Mouse (Mus musculus) monocyte, adult 5-6 weeks (primary cell): ENCODE data around the gene Fbxo9. TPM values are rescaled to one million over a fixed set of nuclear protein-coding genes. Genes with fewer than 3 reads are reported as not detected.
"Not testable (repeated sequence)": the region's sequence is repeated elsewhere in the genome, so short reads cannot be mapped to it uniquely, and the experiment has no call there.

Experiments
- ATAC-seq: fragments of 153-309, 156-312 bp; replicated peaks from 2 replicates; pipeline ENCODE4 v1.8.0; 2017; ENCODE audit warnings: mild to moderate bottlenecking; ENCODE audit not compliant: low TSS enrichment, insufficient number of reproducible peaks, severe bottlenecking, poor library complexity, low FRiP score
- total RNA-seq: library from RNA; stranded (forward); fragments of 200-1000, 200-491, 200-594 nt; gene quantifications from 3 replicates; pipeline ENCODE4 v1.2.3, GENCODE M21; 2017

The Fbxo9 gene
- total RNA-seq, 1 experiment from 2014 or later = 68.7 TPM

DNA sequence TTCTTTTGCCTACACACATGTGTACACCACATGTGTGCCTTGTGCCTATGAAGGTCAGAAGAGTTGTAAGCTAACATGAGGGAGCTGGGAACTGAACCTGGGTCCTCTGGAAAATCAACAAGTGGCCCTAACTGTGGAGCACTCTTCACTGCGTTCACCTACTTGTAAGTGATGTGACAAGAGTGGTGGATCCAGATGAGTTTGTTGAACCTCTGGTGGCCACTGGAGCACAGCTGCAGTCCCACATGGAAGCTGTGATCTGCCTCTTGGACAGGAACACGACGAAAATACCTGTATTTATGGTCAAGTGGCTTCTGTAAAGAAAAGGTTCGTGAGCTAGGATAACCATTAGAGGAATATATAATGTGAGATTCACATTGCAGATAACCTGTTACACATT, 24.5 kb downstream of the Fbxo9 start:
- no peak for ATAC-seq

GRCm38 (mm10) chr9:78081835-78082234, 27.0 kb downstream of the Fbxo9 start:
- no peak for ATAC-seq

DNA sequence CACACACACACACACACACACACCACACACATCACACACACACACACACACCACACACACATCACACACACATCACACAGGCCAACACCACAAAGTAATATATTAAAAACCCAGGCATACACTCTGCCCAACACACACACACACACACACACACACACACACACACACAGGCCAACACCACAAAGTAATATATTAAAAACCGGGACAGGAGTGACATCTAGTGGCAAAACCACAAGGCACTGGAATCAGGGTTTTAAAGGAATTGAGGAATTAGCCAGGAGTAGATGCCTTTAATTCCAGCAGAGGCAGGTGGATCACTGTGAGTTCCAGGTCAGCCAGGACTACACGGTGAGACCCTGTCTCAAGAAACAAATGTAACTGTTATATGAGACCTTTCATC, 30.6 kb downstream of the Fbxo9 start:
- no peak for ATAC-seq

DNA sequence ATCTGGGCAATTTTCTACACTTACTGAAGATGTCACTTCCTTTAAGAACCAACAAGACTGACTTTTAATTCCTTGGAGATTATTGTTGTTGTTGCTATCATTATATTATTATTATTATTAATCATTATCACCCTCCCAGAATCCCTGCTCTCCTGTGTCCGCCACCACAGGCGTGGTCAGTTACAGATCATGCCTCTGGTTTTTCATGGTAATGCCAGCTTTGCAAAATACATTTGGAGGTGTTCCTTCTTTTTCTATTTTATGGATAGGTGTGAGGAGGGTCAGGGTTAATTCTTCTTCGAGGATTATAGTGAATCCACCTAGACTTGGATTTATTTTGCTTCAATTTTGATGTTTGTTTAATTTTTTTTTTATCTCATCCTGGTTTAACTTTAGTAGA, 33.6 kb downstream of the Fbxo9 start:
- no peak for ATAC-seq

GRCm38 (mm10) chr9:78073713-78074340, 35.0 kb downstream of the Fbxo9 start:
- ATAC-seq = no peak

DNA sequence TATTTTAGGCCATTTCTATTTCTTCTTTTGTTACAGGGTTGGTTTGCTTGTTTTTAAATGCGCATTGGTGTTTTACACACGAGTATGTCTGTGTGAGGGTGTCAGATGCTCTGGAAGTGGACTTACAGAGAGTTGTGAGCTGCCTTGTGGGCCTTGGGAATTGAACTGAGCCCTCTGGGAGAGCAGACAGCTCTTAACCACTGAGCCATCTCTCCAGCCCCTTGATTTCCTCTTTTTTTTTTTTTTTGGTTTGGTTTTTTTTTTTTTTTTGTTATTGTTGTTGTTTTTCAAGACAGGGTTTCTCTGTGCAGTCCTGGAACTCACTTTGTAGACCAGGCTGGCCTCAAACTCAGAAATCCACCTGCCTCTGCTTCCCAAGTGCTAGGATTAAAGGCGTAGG, 35.6 kb downstream of the Fbxo9 start:
- ATAC-seq = not testable (repeated sequence)

- ATAC-seq = no peak
Observed at GRCm38 (mm10) chr9:78071626-78072025, 37.2 kb downstream of the Fbxo9 start.

DNA sequence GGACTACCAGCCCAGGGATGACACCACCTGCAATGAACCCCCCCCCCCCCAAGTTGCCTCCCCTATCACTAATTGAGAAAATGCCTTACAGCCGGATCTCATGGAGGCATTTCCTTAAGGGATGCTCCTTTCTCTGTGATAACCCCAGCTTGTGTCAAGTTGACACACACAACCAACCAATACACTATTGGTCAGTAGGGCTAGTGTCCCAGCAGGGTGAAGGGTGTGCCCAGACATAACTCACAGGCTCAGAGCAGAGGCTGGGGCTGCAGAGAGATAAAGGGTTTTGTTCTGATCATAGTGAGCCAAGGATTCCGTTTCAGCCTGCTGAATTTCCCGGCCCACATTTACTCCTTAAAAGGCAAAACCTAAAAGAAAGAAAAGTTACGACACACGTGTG, 38.4 kb downstream of the Fbxo9 start:
- no peak for ATAC-seq

DNA sequence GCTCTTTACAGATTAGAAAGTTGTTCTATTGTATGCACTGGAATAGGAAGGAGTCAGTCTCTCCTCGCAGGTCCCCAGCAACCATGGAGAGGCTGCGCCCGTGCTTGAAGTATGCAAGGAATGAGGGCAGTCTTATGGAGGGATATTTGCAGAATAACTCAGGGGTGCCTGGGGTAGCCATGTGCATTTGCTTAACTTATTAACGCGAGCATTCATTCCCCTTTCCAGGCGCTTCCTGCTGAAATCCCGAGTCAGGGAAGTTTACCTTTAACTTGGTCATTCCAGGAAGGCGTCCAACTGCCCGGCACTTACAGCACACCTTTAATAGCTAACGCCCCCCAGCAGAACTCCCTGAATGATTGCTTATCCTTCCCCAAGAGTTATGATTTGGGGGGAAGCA, 44.7 kb downstream of the Fbxo9 start:
- no peak for ATAC-seq

- no peak for ATAC-seq
Observed at GRCm38 (mm10) chr9:78062392-78062791, 46.5 kb downstream of the Fbxo9 start.

- no peak for ATAC-seq
Observed at GRCm38 (mm10) chr9:78059525-78060120, 49.2 kb downstream of the Fbxo9 start.

- ATAC-seq = no peak
Observed at GRCm38 (mm10) chr9:78054298-78054697, 54.6 kb downstream of the Fbxo9 start.

- no peak for ATAC-seq
Observed at GRCm38 (mm10) chr9:78053821-78054220, 55.0 kb downstream of the Fbxo9 start.

DNA sequence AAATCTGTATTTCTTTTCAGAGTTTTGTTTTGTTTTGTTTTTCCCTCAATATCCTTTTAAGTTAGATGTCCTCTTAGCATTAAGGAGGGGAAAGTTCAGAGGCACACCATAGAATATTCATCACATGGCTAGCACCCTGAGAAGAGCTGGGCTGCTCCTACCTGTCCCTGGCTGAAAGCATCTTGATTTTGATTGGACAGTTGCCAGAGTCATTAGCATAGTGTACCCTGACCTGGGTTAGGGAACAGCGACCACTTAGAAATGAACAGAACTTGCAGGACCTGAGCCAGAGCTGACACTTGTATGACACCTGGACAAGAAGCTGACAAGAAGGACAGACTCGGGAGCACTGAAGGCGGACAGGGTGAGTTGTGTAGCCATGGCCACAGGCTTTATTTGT, 57.2 kb downstream of the Fbxo9 start, which contains the start of gene Gcm1:
Gene Gcm1, plus strand, starts transcription at position 248 of the 400 bp plus-strand sequence.
- no peak for ATAC-seq

DNA sequence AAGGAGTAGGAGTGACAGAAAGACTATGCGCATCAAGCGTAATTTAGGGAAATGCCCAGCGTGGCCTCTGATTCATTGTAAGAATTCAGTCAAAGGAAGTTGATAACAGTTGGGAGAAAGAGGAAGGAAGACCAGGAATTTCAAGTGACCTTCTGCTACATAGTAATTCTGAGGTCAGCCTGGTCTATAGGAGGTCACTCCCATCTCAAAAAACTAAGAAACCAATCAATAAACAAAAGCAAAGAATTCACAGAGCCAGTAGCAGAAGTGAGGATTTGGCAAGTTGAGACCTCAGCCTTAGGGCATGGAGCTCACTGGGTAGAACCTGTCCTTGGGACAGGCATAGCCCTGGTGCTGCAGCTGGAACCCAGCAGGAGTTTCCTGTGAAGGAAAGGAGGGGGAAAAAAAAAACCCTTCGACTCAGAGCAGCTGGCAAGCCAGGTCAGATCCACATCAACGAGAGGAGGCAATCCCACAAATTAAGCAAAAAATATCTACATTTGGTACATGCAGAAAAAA, 58.4 kb downstream of the Fbxo9 start:
- ATAC-seq = no peak

DNA sequence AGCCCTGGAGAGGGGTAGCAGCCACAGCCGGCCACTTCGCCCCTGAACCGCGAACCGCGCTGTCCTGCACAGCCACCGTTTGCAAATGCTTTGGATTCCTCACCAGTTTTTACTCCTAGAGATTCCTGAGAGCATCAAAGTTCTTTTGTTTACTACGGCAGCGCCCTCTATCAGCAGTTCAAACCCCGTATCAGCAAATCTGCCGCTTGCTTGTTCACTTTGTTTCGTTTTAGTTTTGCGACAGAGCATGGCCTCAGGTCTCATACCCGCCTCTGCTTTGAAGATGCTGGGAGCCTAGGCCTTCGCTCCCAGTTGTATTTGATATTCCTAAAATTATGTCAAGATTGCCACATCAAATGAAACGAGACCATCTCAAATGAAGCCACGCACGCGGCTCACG, 62.1 kb downstream of the Fbxo9 start:
- ATAC-seq = no peak

- ATAC-seq = no peak
Observed at GRCm38 (mm10) chr9:78045171-78045570, 63.7 kb downstream of the Fbxo9 start.

- ATAC-seq = peak; percentile 95
Observed at GRCm38 (mm10) chr9:78038755-78039489, 69.9 kb downstream of the Fbxo9 start.

DNA sequence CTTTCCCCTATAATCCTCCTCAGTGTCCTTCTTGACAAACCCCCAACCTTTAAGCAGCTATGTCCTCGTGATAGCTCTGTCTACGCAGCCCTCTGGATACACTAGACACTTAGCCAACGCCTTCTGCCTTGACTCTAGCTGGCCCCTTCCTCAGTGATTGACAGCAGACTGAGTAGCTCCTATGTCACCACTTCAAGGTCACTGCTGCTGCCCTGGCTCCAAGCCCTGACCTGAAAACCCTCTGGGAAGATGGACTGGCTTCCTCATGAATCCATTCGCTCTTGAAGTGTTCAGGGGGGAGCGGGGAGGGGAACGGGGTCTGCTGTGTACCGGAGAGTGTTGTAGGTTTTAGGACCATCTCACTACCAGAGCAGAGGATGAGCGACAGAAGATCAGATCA, 73.0 kb downstream of the Fbxo9 start:
- no peak for ATAC-seq

DNA sequence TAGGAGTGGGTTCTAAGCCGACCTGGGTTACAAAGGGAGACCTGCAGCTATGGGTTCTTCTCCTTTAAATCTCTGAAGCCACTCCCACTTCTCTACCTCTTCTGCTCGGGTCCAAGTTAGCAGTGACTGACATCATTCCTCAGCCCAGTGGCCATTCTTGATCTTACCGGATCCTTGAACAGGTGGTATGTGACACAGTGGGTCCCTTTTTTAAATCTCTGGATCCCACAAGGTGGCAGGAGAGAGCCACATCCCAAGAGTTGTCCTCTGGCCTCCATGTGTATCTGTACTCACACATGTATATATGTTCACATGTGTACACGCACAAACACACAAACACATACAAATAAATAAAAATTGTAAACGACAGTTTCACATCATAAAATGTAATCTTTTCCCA, 73.6 kb downstream of the Fbxo9 start:
- no peak for ATAC-seq
